Mouse (Mus musculus): Measurements from ENCODE around the gene Igsf11. TPM values are rescaled to one million over a fixed set of nuclear protein-coding genes. Genes with fewer than 3 reads are reported as not detected.
A peak's percentile ranks its signal among the peaks of the same experiment; 100 is the strongest.
"Not testable (repeated sequence)": the region's sequence is repeated elsewhere in the genome, so short reads cannot be mapped to it uniquely, and the experiment has no call there.

Gene Igsf11
- polyA plus RNA-seq, 1 experiment from 2014 or later: 1.2 TPM

DNA sequence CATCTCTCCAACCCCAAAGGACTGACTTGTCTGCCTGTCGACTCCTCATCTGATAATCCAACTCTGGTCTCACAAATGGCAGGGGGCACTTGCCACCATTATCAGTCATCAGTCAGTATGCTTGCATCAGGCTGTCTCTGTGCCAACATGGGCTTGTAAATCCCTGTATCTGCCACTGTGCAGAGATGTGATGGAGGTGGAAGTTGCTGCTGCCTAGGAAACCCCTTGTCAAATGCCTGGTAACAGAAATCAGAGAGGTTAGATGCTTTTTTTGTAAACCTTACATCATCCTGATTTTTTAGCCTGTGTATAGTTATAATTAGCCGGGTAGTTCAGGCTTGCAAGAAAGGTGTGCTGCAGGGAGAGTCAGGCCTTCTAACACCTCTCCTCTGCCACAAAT lies 69.4 kb downstream of the Igsf11 start:
- Histone ChIP-seq H3K4me1 (peaks cover 7% of the 10 kb centered on the region), H3K4me2 (replicated peaks) (no peak overlapping the region), H3K27me3 (no peaks in the 10 kb centered on the region), H3K9ac (no peak overlapping the region), H3K36me3 (no peaks in the 10 kb centered on the region), H3K27ac (no peak overlapping the region), H3K9me3 (no peaks in the 10 kb centered on the region), H3K4me3 (no peak overlapping the region)
- 83% methylated on average over 2 of the region's 2 CpGs for WGBS
- ATAC-seq (ENCODE audit: low FRiP score, low read depth): no peak

DNA sequence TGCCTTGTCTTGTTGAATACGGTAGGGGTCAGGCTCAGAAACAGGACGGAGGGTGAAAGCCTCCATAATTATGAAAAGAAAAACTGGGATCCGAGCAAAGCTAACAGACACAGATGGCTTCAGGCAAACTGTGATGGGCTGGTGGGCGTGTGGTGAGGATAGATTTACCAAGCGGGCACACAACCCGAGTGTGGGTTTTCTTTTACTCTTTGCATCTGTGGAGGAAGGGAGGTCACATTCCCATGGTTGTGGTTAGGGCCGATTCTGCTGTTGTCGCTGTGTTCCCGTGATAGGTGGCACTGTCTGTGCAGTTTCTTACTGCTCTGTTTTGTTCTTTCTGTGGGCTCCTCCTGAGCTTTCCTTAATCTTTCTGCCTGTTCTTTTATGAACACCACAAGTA lies 70.2 kb downstream of the Igsf11 start:
- H3K9ac ChIP-seq: no peak overlapping the region
- no peak overlapping the region for H3K4me2 ChIP-seq (replicated peaks)
- H3K9me3 ChIP-seq: no peaks in the 10 kb centered on the region
- no peak overlapping the region for H3K4me3 ChIP-seq
- H3K4me1 ChIP-seq: peaks cover 7% of the 10 kb centered on the region
- no peak overlapping the region for H3K27ac ChIP-seq
- no peaks in the 10 kb centered on the region for H3K36me3 ChIP-seq
- WGBS: 70% methylated on average over 9 of the region's 9 CpGs
- no peaks in the 10 kb centered on the region for H3K27me3 ChIP-seq
- ATAC-seq (ENCODE audit: low FRiP score, low read depth): no peak

DNA sequence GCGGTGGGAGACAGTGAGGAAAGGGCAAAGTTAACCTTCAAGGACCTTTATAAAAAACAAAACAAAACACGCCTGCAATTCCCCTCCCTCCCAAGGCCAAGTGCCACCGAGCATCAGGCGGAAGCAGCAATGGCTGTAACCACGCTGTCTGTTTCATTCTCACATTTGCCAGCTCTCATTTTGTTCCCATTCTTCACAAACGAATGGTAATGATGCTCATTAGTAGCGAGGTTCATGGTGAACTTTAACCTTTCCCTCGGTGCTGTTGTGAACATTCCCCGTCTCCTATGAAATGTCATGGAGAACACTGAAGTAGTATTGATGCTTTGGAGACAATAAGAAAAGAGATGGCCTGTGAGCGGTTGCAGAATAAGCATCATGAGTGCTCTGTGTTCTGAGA lies 74.6 kb downstream of the Igsf11 start:
- H3K4me3 ChIP-seq: no peak overlapping the region
- H3K4me2 ChIP-seq (replicated peaks): no peak overlapping the region
- H3K27me3 ChIP-seq: no peaks in the 10 kb centered on the region
- no peak for ATAC-seq (ENCODE audit: low FRiP score, low read depth)
- peaks cover 4% of the 10 kb centered on the region for H3K4me1 ChIP-seq
- H3K9me3 ChIP-seq: no peaks in the 10 kb centered on the region
- H3K27ac ChIP-seq: no peak overlapping the region
- 74% methylated on average over 10 of the region's 10 CpGs for WGBS
- no peak overlapping the region for H3K9ac ChIP-seq
- H3K36me3 ChIP-seq: no peaks in the 10 kb centered on the region

DNA sequence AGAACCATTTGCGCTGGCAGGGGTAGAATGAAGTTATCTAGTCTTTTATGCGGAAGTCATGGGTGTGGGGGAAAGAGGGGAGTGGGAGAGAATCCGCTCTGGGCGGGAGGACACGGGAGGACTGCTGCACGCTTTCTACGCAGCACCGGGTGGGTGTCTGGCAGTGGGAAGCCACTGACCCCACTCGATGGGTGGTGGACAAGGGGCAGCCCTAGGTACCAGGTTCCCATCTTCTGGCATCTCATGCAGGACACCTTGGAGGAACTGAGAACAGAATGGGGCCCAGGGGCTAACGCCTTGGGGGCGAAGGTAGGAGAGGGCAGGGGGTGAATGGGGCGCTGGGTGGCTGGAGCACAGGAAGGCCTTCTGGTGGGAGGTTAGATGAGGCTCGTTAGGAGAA lies 83.7 kb downstream of the Igsf11 start:
- Histone ChIP-seq H3K4me3 (no peak overlapping the region), H3K9ac (no peak overlapping the region), H3K27ac (no peak overlapping the region), H3K4me1 (peaks cover 8% of the 10 kb centered on the region), H3K27me3 (no peaks in the 10 kb centered on the region), H3K4me2 (replicated peaks) (no peak overlapping the region), H3K36me3 (no peaks in the 10 kb centered on the region), H3K9me3 (no peaks in the 10 kb centered on the region)
- ATAC-seq (ENCODE audit: low FRiP score, low read depth): no peak
- 80% methylated on average over 13 of the region's 13 CpGs for WGBS

DNA sequence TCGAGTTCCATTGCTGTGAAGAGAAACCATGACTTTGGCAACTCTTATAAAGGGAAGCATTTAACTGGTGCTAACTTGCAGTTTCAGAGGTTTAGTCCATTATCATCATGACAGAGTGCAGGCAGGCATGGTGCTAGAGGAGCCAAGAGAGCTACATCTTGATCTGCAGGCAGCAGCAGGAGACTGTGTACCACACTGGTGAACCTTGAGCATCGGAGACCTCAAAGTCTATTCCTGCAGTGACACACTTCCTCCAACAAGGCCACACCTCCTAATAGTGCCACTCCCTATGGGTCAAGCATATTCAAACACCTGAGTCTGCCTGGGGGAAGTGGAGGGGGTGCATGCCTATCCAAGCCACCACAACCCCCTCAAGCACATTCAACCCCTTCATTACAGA lies 86.1 kb downstream of the Igsf11 start:
- peaks cover 28% of the 10 kb centered on the region for H3K4me1 ChIP-seq
- no peaks in the 10 kb centered on the region for H3K36me3 ChIP-seq
- H3K9ac ChIP-seq: no peak overlapping the region
- H3K27ac ChIP-seq: no peak overlapping the region
- no peak overlapping the region for H3K4me2 ChIP-seq (replicated peaks)
- no peaks in the 10 kb centered on the region for H3K27me3 ChIP-seq
- no peak overlapping the region for H3K4me3 ChIP-seq
- H3K9me3 ChIP-seq: no peaks in the 10 kb centered on the region
- ATAC-seq (ENCODE audit: low FRiP score, low read depth): no peak
- 88% methylated on average over 2 of the region's 2 CpGs for WGBS

DNA sequence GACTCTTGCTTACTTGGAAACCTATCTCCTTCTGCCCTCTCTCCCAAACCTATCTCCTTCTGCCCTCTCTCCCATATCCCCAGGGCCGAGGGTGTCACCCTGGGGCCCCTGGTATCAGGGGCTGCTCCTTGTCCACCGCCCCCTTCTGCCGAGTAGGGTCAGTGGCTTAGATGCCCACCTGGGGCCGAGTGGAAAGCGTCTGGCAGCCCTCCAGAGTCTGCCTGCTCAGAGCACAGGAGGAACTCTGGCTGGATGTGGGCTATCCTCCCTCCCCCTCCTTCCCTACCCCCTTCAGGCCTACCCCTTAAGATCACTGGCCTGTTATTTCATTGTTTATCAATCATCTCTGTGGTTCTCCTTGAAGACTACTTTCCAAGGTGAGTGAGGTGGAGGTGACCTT lies 88.1 kb downstream of the Igsf11 start:
- no peak overlapping the region for H3K4me3 ChIP-seq
- no peaks in the 10 kb centered on the region for H3K36me3 ChIP-seq
- ATAC-seq (ENCODE audit: low FRiP score, low read depth): no peak
- no peaks in the 10 kb centered on the region for H3K9me3 ChIP-seq
- H3K27me3 ChIP-seq: no peaks in the 10 kb centered on the region
- H3K27ac ChIP-seq: no peak overlapping the region
- no peak overlapping the region for H3K4me2 ChIP-seq (replicated peaks)
- H3K9ac ChIP-seq: no peak overlapping the region
- WGBS: 34% methylated on average over 5 of the region's 5 CpGs
- H3K4me1 ChIP-seq: peaks cover 35% of the 10 kb centered on the region

DNA sequence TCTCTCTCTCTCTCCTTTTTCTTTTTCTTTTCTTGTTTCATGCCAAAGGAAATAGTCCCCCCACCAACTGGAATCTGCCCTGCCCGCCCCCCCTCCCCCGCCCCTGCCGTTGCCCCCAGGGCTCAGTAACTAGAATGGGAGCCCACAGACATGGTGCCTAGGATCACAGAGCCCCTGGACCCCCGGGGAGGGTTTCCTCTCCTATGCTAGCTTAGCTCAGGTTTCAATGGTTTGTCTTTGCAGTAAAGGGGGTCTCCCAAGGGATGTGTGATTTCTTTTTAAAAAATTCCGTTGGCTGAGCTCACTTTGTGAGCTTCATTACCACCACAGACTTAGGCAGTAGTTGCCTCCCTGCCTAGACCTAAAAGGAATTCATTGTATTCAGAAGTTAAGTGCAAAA lies 89.6 kb downstream of the Igsf11 start:
- Histone ChIP-seq H3K27ac (no peak overlapping the region), H3K4me2 (replicated peaks) (peak overlapping the region; percentile 39), H3K4me1 (peaks cover 42% of the 10 kb centered on the region), H3K36me3 (no peaks in the 10 kb centered on the region), H3K9ac (no peak overlapping the region), H3K9me3 (no peaks in the 10 kb centered on the region), H3K27me3 (no peaks in the 10 kb centered on the region), H3K4me3 (no peak overlapping the region)
- peak; percentile 74 for ATAC-seq (ENCODE audit: low FRiP score, low read depth)
- 10% methylated on average over 5 of the region's 5 CpGs for WGBS

DNA sequence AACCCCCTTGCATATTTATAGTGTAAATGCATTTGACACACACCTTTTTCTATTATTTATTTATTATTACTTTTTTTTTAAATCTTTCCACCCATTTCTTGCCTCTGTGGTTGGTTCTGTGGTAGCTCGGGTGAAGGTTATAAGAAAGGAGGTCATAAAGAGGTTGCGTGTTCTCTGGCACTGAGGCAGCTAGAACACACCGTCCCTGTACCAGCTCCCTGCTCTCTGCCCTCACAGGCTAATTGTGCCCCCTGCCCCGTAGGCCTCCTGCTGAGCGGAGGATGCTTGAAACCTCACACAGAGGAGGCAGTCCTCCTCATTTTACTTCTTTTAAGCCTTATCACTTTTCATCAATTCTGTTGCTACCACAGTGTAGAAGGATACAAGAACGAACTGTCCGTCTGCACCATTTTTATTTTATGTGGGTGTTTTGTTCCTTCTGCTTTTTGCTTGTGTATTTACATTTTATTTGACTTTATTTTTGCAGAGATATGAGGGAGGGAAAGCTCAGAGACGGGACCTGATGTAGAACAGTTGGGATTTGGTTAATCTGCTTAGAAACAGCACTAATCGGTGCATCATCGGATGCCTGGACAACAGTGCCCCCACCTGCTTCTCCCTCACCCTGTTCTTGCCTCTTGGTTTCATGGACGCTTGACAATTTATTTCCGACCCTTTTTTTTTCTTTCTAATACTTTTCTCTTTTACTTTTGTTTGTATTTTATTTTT lies 90.2 kb downstream of the Igsf11 start:
- H3K9me3 ChIP-seq: no peaks in the 10 kb centered on the region
- peak; percentile 70 for ATAC-seq (ENCODE audit: low FRiP score, low read depth)
- no peaks in the 10 kb centered on the region for H3K36me3 ChIP-seq
- H3K4me2 ChIP-seq (replicated peaks): 0 out of 2 replicates have a peak overlapping the region, but pooled peaks have one; percentile 27
- H3K4me1 ChIP-seq: peaks cover 42% of the 10 kb centered on the region
- no peak overlapping the region for H3K4me3 ChIP-seq
- H3K27ac ChIP-seq: peak overlapping the region; percentile 78; the same call in 1 of the 2 replicates
- WGBS: 26% methylated on average over 12 of the region's 12 CpGs
- no peaks in the 10 kb centered on the region for H3K27me3 ChIP-seq
- H3K9ac ChIP-seq: no peak overlapping the region

DNA sequence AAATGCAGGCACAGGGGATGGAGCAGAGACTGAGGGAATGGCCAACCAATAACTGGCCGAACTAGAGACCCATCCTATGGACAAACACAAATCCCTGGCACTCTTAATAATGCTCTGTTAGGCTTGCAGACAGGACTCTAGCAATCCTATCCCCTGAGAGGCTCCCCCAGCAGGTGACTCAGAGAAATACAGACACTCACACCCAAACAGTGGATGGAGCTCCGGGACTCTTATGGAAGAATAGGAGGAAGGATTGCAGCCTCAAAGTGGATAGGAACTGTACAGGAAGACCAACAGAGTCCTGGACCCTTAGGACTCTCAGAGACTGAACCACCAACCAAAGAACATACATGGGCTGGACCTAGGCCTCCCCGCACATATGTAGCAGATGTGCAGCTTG lies 91.4 kb downstream of the Igsf11 start:
- H3K4me1 ChIP-seq: peaks cover 46% of the 10 kb centered on the region
- not testable (repeated sequence) for H3K9ac ChIP-seq; H3K4me2 ChIP-seq (replicated peaks); H3K27me3 ChIP-seq; H3K36me3 ChIP-seq; H3K4me3 ChIP-seq; ATAC-seq (ENCODE audit: low FRiP score, low read depth); H3K27ac ChIP-seq; H3K9me3 ChIP-seq
- 80% methylated on average over 3 of the region's 3 CpGs for WGBS

DNA sequence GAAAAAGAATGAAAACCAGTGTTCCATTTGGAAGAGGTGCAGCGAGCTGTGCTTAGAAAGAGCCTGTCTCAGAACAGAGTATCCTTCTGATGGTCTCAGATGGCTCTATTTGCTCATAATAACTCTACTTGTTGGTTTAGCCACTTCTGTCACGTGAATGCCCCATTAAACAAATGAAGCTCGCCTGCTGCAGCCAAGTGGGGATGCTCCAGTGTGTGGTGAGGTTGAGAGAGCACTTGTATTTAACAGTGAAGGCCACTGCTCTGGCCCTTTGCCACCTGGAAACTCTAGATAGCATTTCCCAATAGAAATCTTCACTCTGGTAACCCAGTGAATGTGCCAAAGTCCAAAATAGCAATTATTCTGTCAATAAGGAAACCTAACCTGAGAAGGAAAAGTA lies 92.9 kb downstream of the Igsf11 start:
- H3K9ac ChIP-seq: no peak overlapping the region
- peaks cover 50% of the 10 kb centered on the region for H3K4me1 ChIP-seq
- no peak overlapping the region for H3K27ac ChIP-seq
- no peaks in the 10 kb centered on the region for H3K9me3 ChIP-seq
- WGBS: 63% methylated on average over 3 of the region's 3 CpGs
- no peak overlapping the region for H3K4me2 ChIP-seq (replicated peaks)
- H3K36me3 ChIP-seq: no peaks in the 10 kb centered on the region
- no peaks in the 10 kb centered on the region for H3K27me3 ChIP-seq
- no peak overlapping the region for H3K4me3 ChIP-seq
- ATAC-seq (ENCODE audit: low FRiP score, low read depth): no peak

DNA sequence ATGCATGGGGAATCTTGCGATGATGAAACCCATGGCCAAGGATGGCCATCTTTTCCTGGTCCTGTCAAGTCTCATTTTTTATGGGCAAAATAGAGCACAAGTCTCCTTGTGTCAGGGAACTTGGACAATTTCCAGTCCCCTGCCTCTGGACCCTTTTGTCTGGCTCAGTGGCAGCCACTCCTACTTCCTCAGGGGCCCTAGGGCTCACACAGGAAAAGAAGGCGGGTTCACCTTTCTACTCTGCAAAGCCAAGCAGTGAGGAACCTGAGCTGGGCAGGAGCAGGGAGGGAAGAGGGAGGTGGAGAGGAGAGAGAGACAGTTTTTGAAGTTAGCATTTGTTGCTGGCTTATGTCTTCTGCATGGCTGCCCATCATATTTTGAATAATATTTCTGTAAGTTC lies 93.9 kb downstream of the Igsf11 start:
- Histone ChIP-seq H3K4me2 (replicated peaks) (no peak overlapping the region), H3K27ac (no peak overlapping the region), H3K4me3 (no peak overlapping the region), H3K27me3 (no peaks in the 10 kb centered on the region), H3K9ac (no peak overlapping the region), H3K4me1 (peaks cover 50% of the 10 kb centered on the region), H3K9me3 (no peaks in the 10 kb centered on the region), H3K36me3 (no peaks in the 10 kb centered on the region)
- WGBS: 62% methylated on average over 2 of the region's 2 CpGs
- ATAC-seq (ENCODE audit: low FRiP score, low read depth): no peak

DNA sequence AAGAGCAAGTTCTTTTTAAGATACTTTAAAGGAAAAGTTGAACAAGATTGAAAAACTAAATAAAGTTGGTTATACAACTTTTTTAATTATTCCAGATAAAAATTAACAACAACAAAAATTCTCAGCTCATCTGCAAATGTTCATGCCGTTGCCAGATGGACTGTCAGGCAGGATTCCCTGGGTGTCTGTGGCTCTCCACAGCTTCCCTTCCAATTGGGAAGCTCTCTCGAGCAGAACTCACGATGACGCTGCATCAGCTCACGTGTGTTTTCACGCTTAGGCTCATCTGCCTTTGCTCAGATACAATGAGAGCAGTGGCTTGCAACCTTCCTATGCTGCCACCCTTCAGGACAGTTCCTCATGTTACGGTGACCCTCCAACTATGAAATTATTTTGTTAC lies 101.2 kb downstream of the Igsf11 start:
- ATAC-seq (ENCODE audit: low FRiP score, low read depth): no peak
- WGBS: 88% methylated on average over 7 of the region's 7 CpGs
- Histone ChIP-seq H3K27ac (no peak overlapping the region), H3K9me3 (no peaks in the 10 kb centered on the region), H3K4me2 (replicated peaks) (no peak overlapping the region), H3K36me3 (no peaks in the 10 kb centered on the region), H3K9ac (no peak overlapping the region), H3K27me3 (no peaks in the 10 kb centered on the region), H3K4me1 (peaks cover 26% of the 10 kb centered on the region; the same call in 1 of the 2 replicates), H3K4me3 (no peak overlapping the region)

Measured in limb, embryonic 13.5 days (tissue).